In the genomic region with DNA sequence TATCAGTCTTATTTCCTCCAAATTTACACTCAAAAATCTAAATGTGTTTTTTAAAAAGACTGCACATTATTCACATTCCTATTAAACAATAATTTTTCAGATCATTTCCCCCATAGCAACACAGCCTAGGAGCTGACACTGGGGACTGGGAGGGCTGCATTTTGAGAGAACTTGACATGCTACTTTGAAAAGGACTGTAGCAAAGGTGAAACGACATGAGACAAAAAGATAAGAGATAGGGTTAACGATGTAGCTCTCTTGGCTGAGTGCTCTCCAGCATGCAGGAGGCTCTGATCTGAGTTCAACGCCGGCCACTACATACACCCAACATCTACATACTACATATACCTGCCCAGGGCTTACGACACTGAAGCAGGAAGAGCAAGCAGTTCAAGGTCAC, we compare ENCODE assay signal across 26 mouse cellular contexts. TPM values are rescaled to one million over a fixed set of nuclear protein-coding genes. Genes with fewer than 3 reads are reported as not detected.
DNase-seq lines count a peak whose midpoint lies in the region; ATAC-seq and TF ChIP-seq lines count a peak whose summit lies in the region.
"Had no signal": no experiment of that assay in that cellular context is flagged by ENCODE, and none has a peak within 500 bp of the region (broad histone marks: within the 10 kb centered on the region; RNA-seq: fewer than 3 reads in every experiment).

No protein-coding gene starts in this region.

- H3K9ac ChIP-seq in liver, adult 2 months (ENCODE audit: low read depth, low read length): no peak overlapping the region
- H3K9ac ChIP-seq in liver, embryonic 13.5 days: no peak overlapping the region
- no peak overlapping the region for H3K9ac ChIP-seq in liver, postnatal 0 days (replicated peaks)
- H3K9ac ChIP-seq: embryonic facial prominence, embryonic 12.5 days; embryonic facial prominence, embryonic 15.5 days; forebrain, postnatal 0 days; hindbrain, embryonic 12.5 days; hindbrain, embryonic 15.5 days had no signal

- H3K4me3 ChIP-seq in liver, adult 2 months (ENCODE audit: insufficient read depth, low read depth, low read length): no peak overlapping the region
- no peak overlapping the region for H3K4me3 ChIP-seq in liver, embryonic 13.5 days (replicated peaks)
- no peak overlapping the region for H3K4me3 ChIP-seq in liver, postnatal 0 days (ENCODE audit: low read depth, low read length)
- H3K4me3 ChIP-seq: embryonic facial prominence, embryonic 12.5 days; embryonic facial prominence, embryonic 15.5 days; gastrocnemius, adult 2 months; heart, adult 2 months; heart, embryonic 10.5 days; hindbrain, embryonic 12.5 days; hindbrain, embryonic 15.5 days had no signal

- no peak for TF ChIP-seq EP300 in liver, postnatal 0 days (IDR thresholded peaks at IDR 0.05; ENCODE audit: low read depth)

- H3K9me3 ChIP-seq in liver, embryonic 13.5 days (replicated peaks): no peaks in the 10 kb centered on the region
- H3K9me3 ChIP-seq in liver, postnatal 0 days (ENCODE audit: low read length): no peaks in the 10 kb centered on the region
- H3K9me3 ChIP-seq: embryonic facial prominence, embryonic 12.5 days; embryonic facial prominence, embryonic 15.5 days; G1E; heart, embryonic 10.5 days; hindbrain, embryonic 12.5 days; hindbrain, embryonic 15.5 days had no signal

- peak; percentile 49 for DNase-seq in liver, adult 2 months (ENCODE audit: extremely low read depth, low read depth, low spot score)
- no peak for DNase-seq in liver
- DNase-seq in liver, embryonic 13.5 days: no peak
- no peak for DNase-seq in liver, postnatal 0 days
- no peak for DNase-seq in natural killer cell, adult 2 months (ENCODE audit: low spot score in 2 of 2)
- no peak for DNase-seq in thymus, postnatal 25 days
- DNase-seq: adrenal gland, adult 2 months; adrenal gland, postnatal 14 days; B cell, adult 2 months; cerebellum, adult 11 months; cerebellum, adult 2 months; cerebellum, adult 9-11 months; cerebellum, postnatal 25 days; forebrain, postnatal 0 days; gastrocnemius, adult 2 months; gastrocnemius, postnatal 14 days; heart, adult 2 months had no signal

- no peaks in the 10 kb centered on the region for H3K27me3 ChIP-seq in liver, adult 2 months (ENCODE audit: control insufficient read depth, insufficient read depth, low read length)
- no peaks in the 10 kb centered on the region for H3K27me3 ChIP-seq in liver, embryonic 13.5 days
- no peaks in the 10 kb centered on the region for H3K27me3 ChIP-seq in liver, postnatal 0 days (ENCODE audit: insufficient read depth, low read length)
- H3K27me3 ChIP-seq: CH12.LX; embryonic facial prominence, embryonic 12.5 days; embryonic facial prominence, embryonic 15.5 days; hindbrain, embryonic 12.5 days; hindbrain, embryonic 15.5 days had no signal

- peak; percentile 33 for ATAC-seq in liver, embryonic 13.5 days (ENCODE audit: low read depth)
- 0 out of 2 replicates have a peak, but pooled peaks have one; percentile 25 for ATAC-seq in liver, postnatal 0 days
- ATAC-seq in granulocyte monocyte progenitor cell, adult 5-6 weeks (replicated peaks; ENCODE audit: poor library complexity, severe bottlenecking): no peak
- ATAC-seq: forebrain, embryonic 14.5 days; forebrain, postnatal 0 days had no signal

- no peak for TF ChIP-seq CTCF in liver, adult 2 months (IDR thresholded peaks at IDR 0.05; ENCODE audit: low read depth, low read length)
- no peak for TF ChIP-seq CTCF in liver, postnatal 0 days (IDR thresholded peaks at IDR 0.05; ENCODE audit: low read depth)

- TF ChIP-seq POLR2A in liver, adult 2 months (IDR thresholded peaks at IDR 0.05; ENCODE audit: extremely low read depth, insufficient read depth, low read length): no peak

- no peak overlapping the region for H3K27ac ChIP-seq in liver, adult 2 months (replicated peaks; ENCODE audit: insufficient read depth, low read depth, low read length)
- H3K27ac ChIP-seq in liver, embryonic 13.5 days: no peak overlapping the region; the same call in 1 of the 2 replicates
- H3K27ac ChIP-seq in liver, postnatal 0 days (ENCODE audit: low read depth): no peak overlapping the region
- H3K27ac ChIP-seq: embryonic facial prominence, embryonic 12.5 days; embryonic facial prominence, embryonic 15.5 days; gastrocnemius, adult 2 months; heart, adult 2 months; heart, embryonic 10.5 days; hindbrain, embryonic 12.5 days; hindbrain, embryonic 15.5 days had no signal

- peaks cover 7% of the 10 kb centered on the region; the same call in 1 of the 2 replicates for H3K4me1 ChIP-seq in liver, adult 2 months (ENCODE audit: control insufficient read depth, insufficient read depth, low read length)
- H3K4me1 ChIP-seq in liver, embryonic 13.5 days (replicated peaks): peaks cover 46% of the 10 kb centered on the region
- H3K4me1 ChIP-seq in liver, postnatal 0 days (ENCODE audit: insufficient read depth): peaks cover 12% of the 10 kb centered on the region
- H3K4me1 ChIP-seq: embryonic facial prominence, embryonic 12.5 days; embryonic facial prominence, embryonic 15.5 days; hindbrain, embryonic 12.5 days; hindbrain, embryonic 15.5 days had no signal

- 37% methylated on average over 5 of the region's 5 CpGs for WGBS in liver, adult 2 months
- 30% methylated on average over 5 of the region's 5 CpGs for WGBS in liver, embryonic 13.5 days (ENCODE audit: insufficient replicate concordance)
- 50% methylated on average over 5 of the region's 5 CpGs for WGBS in liver, postnatal 0 days (ENCODE audit: insufficient replicate concordance)

- peaks cover 4% of the 10 kb centered on the region; the same call in 1 of the 2 replicates for H3K36me3 ChIP-seq in liver, adult 2 months (ENCODE audit: control insufficient read depth, insufficient read depth, low read length)
- H3K36me3 ChIP-seq in liver, embryonic 13.5 days: peaks cover 36% of the 10 kb centered on the region
- 0 out of 2 replicates have a peak, but pooled peaks cover 3% of the 10 kb centered on the region for H3K36me3 ChIP-seq in liver, postnatal 0 days (replicated peaks; ENCODE audit: insufficient read depth, low read length)
- H3K36me3 ChIP-seq: hindbrain, embryonic 12.5 days; hindbrain, embryonic 15.5 days had no signal

- H3K4me2 ChIP-seq in liver, embryonic 13.5 days: peak overlapping the region; percentile 9; the same call in 1 of the 2 replicates
- no peak overlapping the region for H3K4me2 ChIP-seq in liver, postnatal 0 days (ENCODE audit: low read depth, low read length)
- H3K4me2 ChIP-seq: embryonic facial prominence, embryonic 12.5 days; embryonic facial prominence, embryonic 15.5 days; hindbrain, embryonic 12.5 days; hindbrain, embryonic 15.5 days had no signal

- peaks cover 12% of the 10 kb centered on the region; the same call in 1 of the 2 replicates for H3K79me2 ChIP-seq in liver, adult 2 months (ENCODE audit: control insufficient read depth, insufficient read depth, low read length)

RNA-seq across cellular contexts. Expression of a gene that starts 20.6 kb away (rescaled TPM):
- 29.0 TPM in 2 replicates for total RNA-seq in liver, adult 2 months (2014; rRNA removed)
- polyA plus RNA-seq in liver, adult 2 months (2012; rRNA removed): 10.1 and 10.7 TPM in 2 replicates
- 12.9 and 13.0 TPM in 2 replicates for polyA plus RNA-seq in liver, embryonic 13.5 days (2015; fragmentation: Nextera tagmentation; extraction: Ambion mirVana)
- polyA plus RNA-seq in liver, postnatal 0 days (2015; fragmentation: Nextera tagmentation; extraction: Ambion mirVana): 7.5 and 8.9 TPM in 2 replicates
- 42.6 and 45.2 TPM in 2 replicates for total RNA-seq in granulocyte monocyte progenitor cell, adult 5-6 weeks (2014; fragmentation: Nextera tagmentation)
- total RNA-seq in granulocyte monocyte progenitor cell, adult 5-6 weeks (2017): 54.6 and 64.1 TPM in 2 replicates
